Mouse (Mus musculus): Measurements from ENCODE around the gene Kcnq5.

DNA sequence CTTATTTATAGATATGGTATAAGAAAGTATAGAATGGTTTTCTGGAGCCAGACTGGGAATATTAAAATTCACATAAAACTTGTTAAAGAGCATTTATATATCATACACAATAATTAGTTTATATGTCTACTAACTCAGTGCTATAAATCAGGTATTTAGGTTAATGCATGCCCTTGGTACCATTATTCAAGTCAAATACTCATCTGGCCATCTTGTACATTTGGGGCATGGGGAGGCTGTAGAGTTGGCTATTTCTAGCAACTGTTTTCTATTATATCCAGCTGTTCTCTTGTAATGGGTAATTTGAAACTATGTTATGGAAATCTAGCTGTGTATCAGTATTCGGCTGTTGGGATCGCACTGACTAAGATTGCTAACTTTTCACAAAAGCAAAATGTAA lies 339.3 kb downstream of the Kcnq5 start:
- TF ChIP-seq ELF1 (IDR thresholded peaks at IDR 0.05; ENCODE audit: low read depth, low read length) (no peak), SMC3 (IDR thresholded peaks at IDR 0.05; ENCODE audit: low read depth, low read length) (no peak), CTCF (conservative IDR thresholded peaks at IDR 0.05 in 1 of 2, IDR thresholded peaks at IDR 0.05 in 1 of 2; ENCODE audit: low read depth in 2 of 2, low read length in 2 of 2) (no peak), MAFK (IDR thresholded peaks at IDR 0.05; ENCODE audit: insufficient replicate concordance, low read length) (no peak), POLR2A (IDR thresholded peaks at IDR 0.05; ENCODE audit: low read depth, low read length) (no peak), USF1 (IDR thresholded peaks at IDR 0.05; ENCODE audit: low read depth, low read length) (no peak), EP300 (IDR thresholded peaks at IDR 0.05; ENCODE audit: low read length) (no peak), CHD1 (IDR thresholded peaks at IDR 0.05; ENCODE audit: low read depth, low read length) (no peak), HCFC1 (IDR thresholded peaks at IDR 0.05; ENCODE audit: low read depth, low read length) (no peak), CHD2 (IDR thresholded peaks at IDR 0.05; ENCODE audit: low read length) (no peak), KAT2A (IDR thresholded peaks at IDR 0.05; ENCODE audit: insufficient replicate concordance, low read length) (no peak), NELFE (IDR thresholded peaks at IDR 0.05; ENCODE audit: low read depth, low read length) (no peak)
